ENCODE assay signal across 7 mouse cellular contexts in the genomic region with DNA sequence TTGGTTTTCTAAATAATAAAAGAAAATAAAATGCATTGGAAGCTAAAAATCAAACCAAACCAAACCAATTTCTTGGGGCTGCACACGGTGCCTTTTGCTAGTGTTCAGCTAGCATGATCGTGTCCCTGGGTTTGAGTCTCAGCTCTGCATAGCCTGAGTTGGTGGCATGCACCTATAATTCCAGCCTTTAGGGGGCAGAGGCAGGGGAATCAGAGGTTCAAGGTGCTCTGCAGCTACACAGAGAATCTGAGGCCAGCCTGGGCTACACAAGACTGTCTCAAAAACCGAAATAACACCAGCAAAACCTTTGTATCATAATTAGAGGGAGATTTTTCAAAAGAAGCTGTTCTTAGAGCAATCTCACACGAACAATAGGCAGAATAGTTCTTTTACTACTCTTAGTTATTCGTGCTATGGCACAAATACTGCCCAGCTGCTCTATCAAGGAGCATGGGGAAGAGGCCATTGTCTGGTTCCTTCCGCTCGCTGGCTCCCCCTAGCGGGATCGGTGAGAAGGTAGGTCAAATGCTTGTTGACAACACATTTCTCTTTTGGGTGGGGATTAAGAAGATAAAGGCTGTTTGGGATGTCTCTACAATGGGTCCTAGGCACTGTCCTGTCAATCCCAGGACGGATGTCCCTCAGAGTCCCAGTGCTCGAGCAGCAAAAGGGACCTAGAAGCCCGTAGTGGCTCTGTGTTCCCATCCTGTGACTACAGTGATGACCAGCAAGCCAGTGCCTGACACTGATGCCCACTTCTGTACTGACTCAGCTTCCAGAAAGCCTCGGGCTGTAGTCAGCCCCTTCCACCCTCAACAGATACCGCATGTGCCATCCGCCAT. TPM values are rescaled to one million over a fixed set of nuclear protein-coding genes. Genes with fewer than 3 reads are reported as not detected.
DNase-seq lines count a peak whose midpoint lies in the region; TF ChIP-seq lines count a peak whose summit lies in the region.

No protein-coding gene starts in this region.

- peak; percentile 27 for DNase-seq in MEL-GATA-1-ER (ENCODE audit: extremely low read depth, low read depth)
- peak; percentile 69 for DNase-seq in cerebellum, adult 11-12 months
- DNase-seq in gastrocnemius, adult 2 months = peak; percentile 77
- peak; percentile 38 to 66 for DNase-seq in kidney, adult 8-10 months
- DNase-seq in lung, adult 18-20 months = peak; percentile 67 to 78
- DNase-seq in right cerebral cortex, postnatal 14 days = peak; percentile 74

- H3ac ChIP-seq in C2C12 (ENCODE audit: control insufficient read depth, insufficient read length, low read depth) = no peak overlapping the region

- no peaks in the 10 kb centered on the region for H3K27me3 ChIP-seq in C2C12 (ENCODE audit: control insufficient read depth, insufficient read depth, insufficient read length)

- no peaks in the 10 kb centered on the region for H3K79me2 ChIP-seq in C2C12 (ENCODE audit: control insufficient read depth, insufficient read depth)

- H3K4me3 ChIP-seq in C2C12 (ENCODE audit: insufficient read depth, poor library complexity, severe bottlenecking) = no peak overlapping the region
- H3K4me3 ChIP-seq in gastrocnemius, adult 2 months = no peak overlapping the region

- H3K36me3 ChIP-seq in C2C12 (ENCODE audit: control insufficient read depth, insufficient read depth) = peaks cover 61% of the 10 kb centered on the region

- peak overlapping the region; percentile 54; the same call in 1 of the 2 replicates for H3K27ac ChIP-seq in gastrocnemius, adult 2 months

- peak; percentile 33 for TF ChIP-seq CTCF in C2C12 (IDR thresholded peaks at IDR 0.05; ENCODE audit: control insufficient read depth, insufficient read depth, insufficient read length)
- TF ChIP-seq CTCF in gastrocnemius, adult 2 months (IDR thresholded peaks at IDR 0.05) = peak; percentile 79

- intact Hi-C loops in gastrocnemius, adult 2 months (cut with DNase I) = loop anchor here (2.0 kb wide), 1 partner anchor 29 kb away; no protein-coding TSS in a partner anchor

- no peaks in the 10 kb centered on the region for H3K79me3 ChIP-seq in C2C12 (ENCODE audit: low read depth)

TF ChIP-seq in C2C12, 6 proteins besides CTCF, POLR2A, EP300 and RAD21:
- TF ChIP-seq FOSL1 (IDR thresholded peaks at IDR 0.05; ENCODE audit: insufficient read depth, low read length, poor library complexity, severe bottlenecking) = no peak
- no peak for TF ChIP-seq MYOG (IDR thresholded peaks at IDR 0.05; ENCODE audit: control insufficient read depth, extremely low read depth, insufficient read length)
- no peak for TF ChIP-seq CEBPB (IDR thresholded peaks at IDR 0.05; ENCODE audit: low read depth)
- no peak for TF ChIP-seq MAX (IDR thresholded peaks at IDR 0.05)
- TF ChIP-seq MYOD1 (IDR thresholded peaks at IDR 0.05; ENCODE audit: control insufficient read depth, insufficient read length, low read depth) = no peak
- TF ChIP-seq USF1 (IDR thresholded peaks at IDR 0.05; ENCODE audit: low read depth) = no peak

RNA-seq across cellular contexts. Expression of a gene that starts 20.9 kb away (rescaled TPM):
- 9.9 TPM for polyA plus RNA-seq in C2C12 (2012; fragmentation: generic; extraction: Trizol)
- total RNA-seq in gastrocnemius, adult 2 months (2021) = 100 to 1,000 TPM; 148 to 167 TPM

RNA-seq across cellular contexts. Expression of a gene that starts 56.1 kb away (rescaled TPM):
- polyA plus RNA-seq in C2C12 (2012; fragmentation: generic; extraction: Trizol) = 4.7 TPM
- total RNA-seq in gastrocnemius, adult 2 months (2021) = 1 to 10 TPM; 8.1 to 8.7 TPM

Comparison
In these comparisons a context has a peak if more than half of its experiments do, and no peak if none do; other contexts are left out.
1. DNase-seq: peak in every context shown above with its lines; median percentile 77 in gastrocnemius, adult 2 months; 74 in right cerebral cortex, postnatal 14 days; 72 in lung, adult 18-20 months; 69 in cerebellum, adult 11-12 months; 52 in kidney, adult 8-10 months; 27 in MEL-GATA-1-ER.